In genomic region chr3:101280348-101281311, GRCm38 (mm10) we compare ENCODE assay signal across 9 mouse cellular contexts. TPM values are rescaled to one million over a fixed set of nuclear protein-coding genes. Genes with fewer than 3 reads are reported as not detected.
DNase-seq lines count a peak whose midpoint lies in the region; ATAC-seq and TF ChIP-seq lines count a peak whose summit lies in the region.
"Had no signal": no experiment of that assay in that cellular context is flagged by ENCODE, and none has a peak within 500 bp of the region (broad histone marks: within the 10 kb centered on the region; RNA-seq: fewer than 3 reads in every experiment).

No protein-coding gene starts in this region.

- peak overlapping the region; percentile 15; the same call in 1 of the 2 replicates for H3K4me3 ChIP-seq in gastrocnemius, adult 2 months
- H3K4me3 ChIP-seq in hindbrain, embryonic 16.5 days (ENCODE audit: low read length): no peak overlapping the region
- no peak overlapping the region for H3K4me3 ChIP-seq in lung, postnatal 0 days (ENCODE audit: low read depth, low read length)

- TF ChIP-seq CTCF in gastrocnemius, adult 2 months (IDR thresholded peaks at IDR 0.05): no peak
- no peak for TF ChIP-seq CTCF in lung, postnatal 0 days (IDR thresholded peaks at IDR 0.05)

- H3K27ac ChIP-seq in gastrocnemius, adult 2 months: peak overlapping the region; percentile 83
- H3K27ac ChIP-seq in hindbrain, embryonic 16.5 days (ENCODE audit: low read depth, low read length): no peak overlapping the region; the same call in 1 of the 2 replicates
- peak overlapping the region; percentile 48 for H3K27ac ChIP-seq in lung, postnatal 0 days (ENCODE audit: low read length)

- no peaks in the 10 kb centered on the region for H3K9me3 ChIP-seq in hindbrain, embryonic 16.5 days (ENCODE audit: control insufficient read depth, low read length)
- H3K9me3 ChIP-seq in lung, postnatal 0 days (ENCODE audit: low read length): no peaks in the 10 kb centered on the region

- no peak overlapping the region for H3K9ac ChIP-seq in hindbrain, embryonic 16.5 days (ENCODE audit: low read depth, low read length)
- no peak overlapping the region for H3K9ac ChIP-seq in lung, postnatal 0 days (replicated peaks; ENCODE audit: low read depth)

- no peaks in the 10 kb centered on the region for H3K36me3 ChIP-seq in hindbrain, embryonic 16.5 days (ENCODE audit: control insufficient read depth, insufficient read depth, low read length)
- H3K36me3 ChIP-seq in lung, postnatal 0 days (ENCODE audit: insufficient read depth, low read length): no peaks in the 10 kb centered on the region

- H3K27me3 ChIP-seq in hindbrain, embryonic 16.5 days (replicated peaks; ENCODE audit: control insufficient read depth, insufficient read depth, low read length): no peaks in the 10 kb centered on the region
- no peaks in the 10 kb centered on the region for H3K27me3 ChIP-seq in lung, postnatal 0 days (replicated peaks; ENCODE audit: insufficient read depth, low read length)

- no peak overlapping the region for H3K4me2 ChIP-seq in hindbrain, embryonic 16.5 days (ENCODE audit: low read length)
- H3K4me2 ChIP-seq in lung, postnatal 0 days (replicated peaks; ENCODE audit: low read depth, low read length): no peak overlapping the region

- no peak for TF ChIP-seq EP300 in lung, postnatal 0 days (IDR thresholded peaks at IDR 0.05)

- WGBS in hindbrain, embryonic 16.5 days: 47% methylated on average over 15 of the region's 15 CpGs
- WGBS in lung, postnatal 0 days: 32% methylated on average over 15 of the region's 15 CpGs

- peak; percentile 67 for DNase-seq in left cerebral cortex, postnatal 4 days
- DNase-seq in left cerebral cortex, adult 18-20 months (ENCODE audit: low spot score in 2 of 2): no peak
- peak; percentile 85 for DNase-seq in gastrocnemius, adult 2 months
- peak; percentile 83 for DNase-seq in lung, postnatal 0 days (ENCODE audit: low spot score)
- peak; percentile 74 for DNase-seq in thymus, postnatal 25 days
- no peak for DNase-seq in left cerebral cortex, postnatal 36 days (ENCODE audit: low spot score in 2 of 2)
- no peak for DNase-seq in layer of hippocampus, adult 9-10 months (ENCODE audit: low spot score)

- H3K4me1 ChIP-seq in hindbrain, embryonic 16.5 days (ENCODE audit: control insufficient read depth, insufficient read depth, low read depth, low read length): peaks cover 4% of the 10 kb centered on the region; the same call in 1 of the 2 replicates
- H3K4me1 ChIP-seq in lung, postnatal 0 days (ENCODE audit: insufficient read depth, low read depth, low read length): no peaks in the 10 kb centered on the region; the same call in 1 of the 2 replicates

- ATAC-seq in hindbrain, embryonic 16.5 days: peak; percentile 41; the same call in 1 of the 2 replicates
- peak; percentile 95 for ATAC-seq in lung, postnatal 0 days

- intact Hi-C loops in left cerebral cortex, postnatal 4 days (cut with DNase I): no loop called here
- intact Hi-C loops in gastrocnemius, adult 2 months (cut with DNase I): no loop called here
- intact Hi-C loops in left cerebral cortex, postnatal 36 days (cut with DNase I): no loop called here

RNA-seq across cellular contexts. Expression of gene Cd2, which starts 7.1 kb away (rescaled TPM):
- total RNA-seq in left cerebral cortex, postnatal 4 days (2021): under 1 TPM in 1 of 2 experiments, not detected in 1; 0.44 TPM
- not detected for total RNA-seq in left cerebral cortex, adult 18-20 months (2021)
- total RNA-seq in gastrocnemius, adult 2 months (2021): not detected
- polyA plus RNA-seq in hindbrain, embryonic 16.5 days (2015; fragmentation: Nextera tagmentation; extraction: Ambion mirVana): 0.14 TPM in 1 of 2 replicates, not detected in the other
- 1.2 and 2.2 TPM in 2 replicates for polyA plus RNA-seq in lung, postnatal 0 days (2015; fragmentation: Nextera tagmentation; extraction: Ambion mirVana)
- not detected for total RNA-seq in left cerebral cortex, postnatal 36 days (2021)
- polyA plus RNA-seq: heart, embryonic 14.5 days had no signal

Comparison
In these comparisons a context has a peak if more than half of its experiments do, and no peak if none do; other contexts are left out.
1. DNase-seq: peak in left cerebral cortex, postnatal 4 days (single experiment), gastrocnemius, adult 2 months (single experiment), lung, postnatal 0 days (single experiment) and thymus, postnatal 25 days (single experiment); none in left cerebral cortex, adult 18-20 months (0 of 2), left cerebral cortex, postnatal 36 days (0 of 2) and layer of hippocampus, adult 9-10 months (single experiment).